Mouse (Mus musculus) embryonic facial prominence, embryonic 13.5 days (tissue): ENCODE results near the gene Tmem145. TPM values are rescaled to one million over a fixed set of nuclear protein-coding genes. Genes with fewer than 3 reads are reported as not detected.

ENCODE experiments used
- ATAC-seq: fragments of 200-750 bp; cut with Nextera tagmentation; 2 replicates; pipeline ENCODE4 v1.8.0; 2017; ENCODE audit warnings: low read depth; ENCODE audit not compliant: insufficient number of reproducible peaks, insufficient read depth, low FRiP score, low TSS enrichment
- H3K27ac ChIP-seq: fragments of 300-500 bp; sonication (generic); 2 replicates; pipeline ENCODE4 v1.5.1; 2015; ENCODE audit warnings: moderate library complexity, mild to moderate bottlenecking, inconsistent platforms
- H3K27me3 ChIP-seq: fragments of 300-500 bp; sonication (generic); 2 replicates; pipeline ENCODE4 v1.6.1; 2015; ENCODE audit warnings: mild to moderate bottlenecking, inconsistent platforms
- H3K36me3 ChIP-seq: fragments of 300-500 bp; sonication (generic); 2 replicates; pipeline ENCODE4 v1.6.1; 2015; ENCODE audit warnings: mild to moderate bottlenecking, inconsistent platforms
- H3K4me1 ChIP-seq: fragments of 300-500 bp; sonication (generic); 2 replicates; pipeline ENCODE4 v1.6.1; 2015; ENCODE audit warnings: inconsistent platforms
- H3K4me2 ChIP-seq: fragments of 300-500 bp; sonication (generic); 2 replicates; pipeline ENCODE4 v1.6.1; 2015; ENCODE audit warnings: moderate library complexity, mild to moderate bottlenecking, inconsistent platforms
- H3K4me3 ChIP-seq: fragments of 300-500 bp; sonication (generic); 2 replicates; pipeline ENCODE4 v1.5.1; 2015; ENCODE audit warnings: mild to moderate bottlenecking, inconsistent platforms
- H3K9ac ChIP-seq: fragments of 300-500 bp; sonication (generic); 2 replicates; pipeline ENCODE4 v1.6.1; 2015; ENCODE audit warnings: mild to moderate bottlenecking, inconsistent platforms
- H3K9me3 ChIP-seq: fragments of 300-500 bp; sonication (generic); 2 replicates; pipeline ENCODE4 v1.6.1; 2016; ENCODE audit warnings: inconsistent platforms
- WGBS: fragments of 180-500 bp; shearing (Covaris S2); methylation state at CpG from one replicate; pipeline ENCODE4 v1.1.7; 2015; ENCODE audit warnings: mixed read lengths; 5-methylcytosine and 5-hydroxymethylcytosine counted together
- polyA plus RNA-seq: library from polyadenylated mRNA; unstranded; fragments of >200 nt; fragmentation: Nextera tagmentation; extraction: Ambion mirVana; gene quantifications from 2 replicates; pipeline ENCODE4 v1.2.1, GENCODE M21; 2015

Gene Tmem145
- polyA plus RNA-seq, 1 experiment from 2014 or later, result 2.5 TPM

GRCm38 (mm10) chr7:25339329-25339728, 33.4 kb downstream of the Tmem145 start:
- WGBS, result 89% methylated on average over 9 of the region's 9 CpGs
- Histone ChIP-seq H3K27ac (no peak overlapping the region), H3K4me3 (no peak overlapping the region), H3K27me3 (no peaks in the 10 kb centered on the region), H3K9ac (no peak overlapping the region), H3K9me3 (no peaks in the 10 kb centered on the region), H3K4me2 (no peak overlapping the region), H3K36me3 (peaks cover 90% of the 10 kb centered on the region), H3K4me1 (no peaks in the 10 kb centered on the region)
- ATAC-seq, result no peak

- Histone ChIP-seq H3K9me3 (no peaks in the 10 kb centered on the region), H3K27me3 (no peaks in the 10 kb centered on the region), H3K4me3 (no peak overlapping the region), H3K9ac (no peak overlapping the region), H3K4me1 (no peaks in the 10 kb centered on the region), H3K36me3 (peaks cover 88% of the 10 kb centered on the region), H3K27ac (no peak overlapping the region), H3K4me2 (no peak overlapping the region)
- ATAC-seq, result no peak
- WGBS, result 81% methylated on average over 20 of the region's 20 CpGs
Observed at GRCm38 (mm10) chr7:25341000-25341784, 35.3 kb downstream of the Tmem145 start.

- no peak for ATAC-seq
- Histone ChIP-seq H3K27me3 (no peaks in the 10 kb centered on the region), H3K36me3 (peaks cover 96% of the 10 kb centered on the region), H3K4me3 (no peak overlapping the region), H3K4me1 (no peaks in the 10 kb centered on the region), H3K4me2 (no peak overlapping the region), H3K9me3 (peaks cover 13% of the 10 kb centered on the region), H3K9ac (no peak overlapping the region), H3K27ac (no peak overlapping the region)
- WGBS, result 89% methylated on average over 8 of the region's 8 CpGs
Observed at GRCm38 (mm10) chr7:25348861-25349260, 43.0 kb downstream of the Tmem145 start.

GRCm38 (mm10) chr7:25358721-25359206, 52.9 kb downstream of the Tmem145 start:
- Histone ChIP-seq H3K4me3 (no peak overlapping the region), H3K9me3 (no peaks in the 10 kb centered on the region), H3K4me1 (no peaks in the 10 kb centered on the region), H3K9ac (0 out of 2 replicates have a peak overlapping the region, but pooled peaks have one; percentile 3), H3K27ac (no peak overlapping the region), H3K27me3 (no peaks in the 10 kb centered on the region), H3K36me3 (peaks cover 98% of the 10 kb centered on the region), H3K4me2 (no peak overlapping the region)
- WGBS, result 73% methylated on average over 19 of the region's 19 CpGs
- ATAC-seq, result no peak

- H3K4me1 ChIP-seq, result peaks cover 23% of the 10 kb centered on the region
- H3K9me3 ChIP-seq, result no peaks in the 10 kb centered on the region
- no peak overlapping the region for H3K9ac ChIP-seq
- H3K27me3 ChIP-seq, result peaks cover 36% of the 10 kb centered on the region
- H3K27ac ChIP-seq, result no peak overlapping the region
- 88% methylated on average over 19 of the region's 19 CpGs for WGBS
- no peak for ATAC-seq
- peaks cover 67% of the 10 kb centered on the region for H3K36me3 ChIP-seq
- H3K4me2 ChIP-seq, result no peak overlapping the region
- no peak overlapping the region for H3K4me3 ChIP-seq
Observed at GRCm38 (mm10) chr7:25363151-25363550, 57.2 kb downstream of the Tmem145 start.

GRCm38 (mm10) chr7:25363632-25364031, 57.7 kb downstream of the Tmem145 start:
- no peak for ATAC-seq
- 95% methylated on average over 17 of the region's 17 CpGs for WGBS
- Histone ChIP-seq H3K36me3 (peaks cover 62% of the 10 kb centered on the region), H3K4me1 (peaks cover 23% of the 10 kb centered on the region), H3K4me2 (no peak overlapping the region), H3K27me3 (peaks cover 41% of the 10 kb centered on the region), H3K9me3 (no peaks in the 10 kb centered on the region), H3K9ac (no peak overlapping the region), H3K27ac (no peak overlapping the region), H3K4me3 (no peak overlapping the region)

Other genes with a start within 250 kb of the Tmem145 start
- 9.8 and 11.2 TPM in 2 replicates for gene Grik5, start 233.8 kb upstream of the Tmem145 start, polyA plus RNA-seq
- gene Zfp574, start 233.5 kb upstream of the Tmem145 start, polyA plus RNA-seq, result 33.7 and 36.3 TPM in 2 replicates
- gene Pou2f2, start 126.4 kb upstream of the Tmem145 start, polyA plus RNA-seq, result 0.91 and 1.3 TPM in 2 replicates
- 8.7 and 9.9 TPM in 2 replicates for gene Dedd2, start 85.5 kb upstream of the Tmem145 start, polyA plus RNA-seq
- gene Zfp526, start 84.7 kb upstream of the Tmem145 start, polyA plus RNA-seq, result 2.9 and 3.4 TPM in 2 replicates
- 11.4 and 14.4 TPM in 2 replicates for gene Gsk3a, start 68.3 kb upstream of the Tmem145 start, polyA plus RNA-seq
- 22.2 and 25.3 TPM in 2 replicates for gene Erf, start 55.3 kb upstream of the Tmem145 start, polyA plus RNA-seq
- gene Cic, start 38.4 kb upstream of the Tmem145 start, polyA plus RNA-seq, result 46.2 and 47.4 TPM in 2 replicates
- gene Pafah1b3, start 8.1 kb upstream of the Tmem145 start, polyA plus RNA-seq, result 315 and 322 TPM in 2 replicates
- gene Prr19, start 4.7 kb upstream of the Tmem145 start, polyA plus RNA-seq, result 0.60 and 0.92 TPM in 2 replicates
- gene Megf8, start 11.1 kb downstream of the Tmem145 start, polyA plus RNA-seq, result 17.6 and 18.5 TPM in 2 replicates
- gene Cnfn, start 63.6 kb downstream of the Tmem145 start, polyA plus RNA-seq, result 4.4 and 7.0 TPM in 2 replicates
- 9.5 and 9.9 TPM in 2 replicates for gene Lipe, start 92.6 kb downstream of the Tmem145 start, polyA plus RNA-seq
- 0.85 TPM in 1 of 2 replicates, not detected in the other for gene Cxcl17, start 106.8 kb downstream of the Tmem145 start, polyA plus RNA-seq
- 0.91 and 2.0 TPM in 2 replicates for gene Ceacam1, start 171.5 kb downstream of the Tmem145 start, polyA plus RNA-seq
- 0.15 TPM in 1 of 2 replicates, not detected in the other for gene Ceacam2, start 233.8 kb downstream of the Tmem145 start, polyA plus RNA-seq